Mouse (Mus musculus): ENCODE results near the gene Fndc9.

The Fndc9 gene

DNA sequence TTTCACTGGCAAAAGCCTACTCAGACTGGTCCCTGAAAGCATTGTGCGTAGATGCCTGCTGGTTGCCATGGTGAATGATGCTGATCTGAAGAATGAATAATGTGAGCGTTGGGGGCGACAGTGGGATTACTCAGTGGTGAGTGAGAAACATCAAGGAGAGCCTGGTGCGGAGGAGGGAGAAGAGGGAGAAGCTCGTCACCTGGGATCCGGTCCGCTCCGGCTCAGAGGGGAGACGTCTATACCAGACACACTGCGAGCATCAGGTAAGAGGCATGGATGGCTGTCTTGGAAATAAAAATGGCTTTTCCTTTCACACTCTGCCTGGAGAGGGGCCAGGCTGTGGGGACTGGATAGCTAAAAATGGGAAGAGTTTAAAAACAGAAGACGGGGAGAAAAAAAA, at the start of gene Fndc9:
TSS of gene Fndc9 (plus strand) at position 198 of the 400 bp plus-strand sequence.
- peak; percentile 93 for DNase-seq

GRCm38 (mm10) chr11:46188283-46188682, 47.0 kb upstream of the Fndc9 start:
- DNase-seq = no peak

DNA sequence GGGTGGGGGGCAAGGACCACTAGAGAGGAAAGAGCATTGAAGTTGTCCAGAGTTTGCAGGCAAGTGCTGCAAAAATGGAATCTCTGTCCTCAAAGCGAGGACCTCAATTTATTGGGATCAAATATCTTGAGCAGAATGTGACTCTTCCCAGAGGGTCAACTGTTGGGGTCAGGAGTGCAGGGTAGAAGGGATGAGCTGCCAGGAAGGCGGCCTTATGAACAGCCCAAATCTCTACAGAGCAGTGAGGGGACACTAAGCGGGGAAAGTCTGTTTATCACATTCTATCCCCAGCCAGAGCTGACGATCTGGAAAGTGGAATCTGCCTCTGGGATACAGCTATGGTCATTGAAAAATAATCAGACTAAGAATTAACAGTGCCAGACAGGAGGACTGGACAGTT, 41.2 kb upstream of the Fndc9 start:
- DNase-seq = no peak

GRCm38 (mm10) chr11:46200664-46201063, 34.7 kb upstream of the Fndc9 start:
- no peak for DNase-seq

DNA sequence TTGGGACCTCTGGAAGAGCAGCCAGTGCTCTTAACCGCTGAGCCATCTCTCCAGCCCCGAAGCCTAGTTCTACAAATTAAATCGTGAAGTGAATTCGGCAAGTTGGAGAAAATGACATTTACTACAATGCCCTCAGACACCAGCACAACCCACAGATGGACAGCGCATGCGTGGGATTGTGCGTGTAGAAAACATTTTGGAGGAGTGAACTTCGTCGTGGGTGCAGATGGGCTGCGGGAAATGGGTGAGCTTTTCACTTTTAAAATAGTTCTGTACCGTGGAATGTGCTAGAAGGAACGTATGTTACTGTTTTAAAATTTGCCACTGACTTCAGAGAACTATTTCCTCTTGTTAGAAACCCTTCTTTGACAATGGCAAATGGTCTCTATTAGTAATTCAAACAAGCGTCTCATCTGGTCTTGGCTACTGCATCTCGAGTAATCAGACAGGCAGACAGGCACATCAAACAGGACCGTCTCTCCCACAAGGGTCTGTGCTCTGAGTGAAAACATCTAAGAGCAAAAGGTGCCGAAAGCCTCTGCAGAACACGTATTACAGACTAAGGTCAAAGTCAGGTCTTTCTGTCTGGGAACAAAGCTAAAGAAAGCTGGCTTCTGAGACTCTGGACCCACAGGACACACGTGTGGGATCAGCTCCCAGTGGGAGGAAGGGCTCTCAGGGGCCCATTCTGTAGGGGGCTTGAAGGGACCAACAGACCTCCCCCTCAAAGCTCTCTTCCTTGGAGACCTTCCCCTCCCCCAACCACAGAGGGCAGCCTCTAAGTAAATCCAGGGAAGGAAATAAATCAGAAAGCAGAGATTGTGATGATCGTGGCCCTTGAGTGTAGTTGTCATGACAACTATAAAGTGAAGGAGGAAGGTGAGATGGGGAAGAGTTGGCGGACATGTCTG, 33.4 kb upstream of the Fndc9 start:
- peak; percentile 82 for DNase-seq

- no peak for DNase-seq
These were observed 32.8 kb upstream of the Fndc9 start for GRCm38 (mm10) chr11:46202547-46202887.

- DNase-seq = no peak
These were observed 30.5 kb upstream of the Fndc9 start for GRCm38 (mm10) chr11:46204841-46205240.

- no peak for DNase-seq
These were observed 29.5 kb upstream of the Fndc9 start for GRCm38 (mm10) chr11:46205639-46206409.

GRCm38 (mm10) chr11:46209884-46210283, 25.4 kb upstream of the Fndc9 start:
- DNase-seq = no peak

DNA sequence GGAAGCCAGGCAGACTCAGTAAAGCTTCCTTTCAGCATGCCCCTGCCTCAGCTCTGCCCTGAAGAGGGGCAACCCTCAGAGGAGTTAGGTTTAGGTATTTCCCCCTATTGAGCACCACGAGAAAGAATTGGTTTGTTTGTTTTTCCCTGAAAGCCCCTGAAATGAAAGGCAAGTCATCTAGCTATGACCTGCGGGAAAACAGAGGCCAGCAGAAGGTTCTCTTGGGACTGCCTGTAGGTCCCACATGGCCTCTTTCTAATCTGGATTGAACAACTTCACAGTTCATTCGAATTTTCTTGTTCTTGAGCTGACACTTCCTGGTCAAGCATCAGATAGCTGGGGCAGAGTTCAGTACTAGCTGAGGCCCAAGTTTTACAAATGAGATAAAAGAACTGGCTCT, 23.5 kb upstream of the Fndc9 start:
- no peak for DNase-seq

DNA sequence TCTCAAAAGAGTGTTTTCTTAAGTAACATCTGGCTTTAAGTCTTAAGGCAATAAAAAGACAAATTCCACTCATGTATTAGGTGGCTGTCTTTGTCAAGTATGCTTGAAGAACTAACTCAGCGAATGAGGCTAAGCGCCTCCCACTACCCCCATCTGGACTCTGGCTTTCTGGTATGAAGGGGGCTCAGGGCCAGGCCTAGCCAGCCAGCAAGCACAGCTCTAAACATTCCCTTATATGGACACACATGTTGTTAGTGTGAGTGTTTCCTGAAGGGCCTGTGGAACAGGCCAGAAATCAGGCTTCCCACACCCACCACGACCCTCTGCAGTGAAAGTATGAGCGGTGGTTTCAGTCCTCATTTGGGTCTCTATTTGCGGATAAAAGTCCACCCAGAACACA, 21.5 kb upstream of the Fndc9 start:
- no peak for DNase-seq

- DNase-seq = no peak
These were observed 20.7 kb upstream of the Fndc9 start for GRCm38 (mm10) chr11:46214368-46215230.

DNA sequence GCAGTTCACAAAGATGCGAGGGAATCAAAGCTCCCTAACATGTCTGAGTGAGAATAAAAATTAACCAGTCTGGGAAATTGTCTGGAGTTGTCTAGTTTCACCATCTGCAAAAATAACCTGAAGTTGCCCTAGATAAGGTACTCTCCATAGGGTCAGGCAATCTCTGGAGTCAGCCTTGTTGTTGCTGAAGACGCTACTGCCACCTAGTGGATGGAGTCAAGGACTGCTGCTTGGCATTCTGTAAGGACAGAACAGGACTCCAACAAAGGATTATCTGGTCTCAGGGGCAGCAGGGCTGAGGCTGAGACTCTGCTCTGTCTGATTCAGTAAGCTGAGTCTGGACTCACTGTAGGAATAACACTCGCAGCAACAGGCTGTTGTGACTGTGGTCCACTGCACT, 20.0 kb upstream of the Fndc9 start:
- peak; percentile 73 for DNase-seq

GRCm38 (mm10) chr11:46216669-46217068, 18.7 kb upstream of the Fndc9 start:
- no peak for DNase-seq

DNA sequence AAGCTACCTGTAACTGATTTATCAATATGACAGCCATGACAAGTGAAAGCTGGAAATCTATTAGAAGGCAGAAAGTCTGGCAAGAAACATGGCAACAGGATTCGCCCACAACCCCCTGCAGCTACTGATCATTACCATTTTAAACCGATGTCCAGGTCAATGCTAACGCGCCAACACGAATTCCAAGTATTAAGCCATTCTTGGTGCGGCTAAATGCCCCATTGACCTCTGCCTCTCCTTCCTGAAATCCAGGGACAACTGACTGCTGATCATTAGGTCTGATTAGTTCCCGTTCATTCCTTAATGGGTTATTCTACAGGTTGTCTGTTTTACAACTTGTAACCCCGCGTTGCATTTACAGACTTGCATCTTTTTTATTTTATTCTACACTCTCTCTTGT, 17.6 kb upstream of the Fndc9 start:
- no peak for DNase-seq

GRCm38 (mm10) chr11:46218584-46218983, 16.7 kb upstream of the Fndc9 start:
- no peak for DNase-seq

DNA sequence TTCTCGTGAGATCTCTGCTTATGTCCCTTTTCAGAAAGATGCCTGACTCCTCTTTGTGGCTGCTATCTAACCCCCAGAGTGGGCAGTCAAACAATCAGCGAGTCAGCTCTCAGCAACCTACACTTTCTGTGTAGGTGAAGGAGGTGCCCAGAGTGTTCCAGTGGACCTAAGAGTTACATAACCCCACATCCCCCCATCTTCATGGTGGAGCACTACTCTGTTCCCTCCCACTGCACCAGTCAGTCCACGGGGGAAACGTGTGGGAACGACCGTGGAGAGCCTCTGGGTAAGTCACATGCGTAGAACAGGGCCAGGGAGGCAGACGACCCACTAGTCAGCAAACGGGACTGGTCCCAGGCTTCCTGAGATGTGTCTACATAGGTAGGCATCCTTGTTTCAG, 16.0 kb upstream of the Fndc9 start:
- peak; percentile 58 for DNase-seq

DNA sequence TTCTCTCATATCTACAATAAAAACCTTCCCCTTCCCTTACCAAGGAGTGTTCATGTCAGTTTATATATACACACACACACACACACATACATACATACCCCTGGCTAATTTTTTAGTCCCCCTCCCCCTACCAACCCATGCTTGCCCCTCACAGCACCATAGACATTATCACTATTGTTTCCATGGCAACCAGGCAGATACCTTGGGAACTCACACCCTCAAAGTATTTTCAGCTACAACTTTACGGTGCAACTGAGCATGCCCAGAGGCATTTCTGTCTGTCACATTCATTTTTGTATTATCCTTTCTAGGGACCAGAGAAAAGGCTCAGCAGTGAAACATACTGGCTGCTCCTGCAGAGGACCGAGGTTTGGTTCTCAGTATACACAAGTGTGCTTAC, 15.1 kb upstream of the Fndc9 start:
- no peak for DNase-seq

- DNase-seq = no peak
These were observed 11.8 kb upstream of the Fndc9 start for GRCm38 (mm10) chr11:46223575-46223974.

- DNase-seq = no peak
These were observed 10.0 kb upstream of the Fndc9 start for GRCm38 (mm10) chr11:46225345-46225744.

GRCm38 (mm10) chr11:46230184-46230583, 5.1 kb upstream of the Fndc9 start:
- DNase-seq = no peak

GRCm38 (mm10) chr11:46232803-46233202, 2.5 kb upstream of the Fndc9 start:
- no peak for DNase-seq

GRCm38 (mm10) chr11:46233966-46234365, 1.4 kb upstream of the Fndc9 start:
- DNase-seq = no peak
